Mouse (Mus musculus) embryonic facial prominence, embryonic 12.5 days (tissue): ENCODE data around the gene Steap2. TPM values are rescaled to one million over a fixed set of nuclear protein-coding genes. Genes with fewer than 3 reads are reported as not detected.
A peak's percentile ranks its signal among the peaks of the same experiment; 100 is the strongest.
"Not testable (repeated sequence)": the region's sequence is repeated elsewhere in the genome, so short reads cannot be mapped to it uniquely, and the experiment has no call there.

Experiments
- ATAC-seq: fragments of 200-750 bp; cut with Nextera tagmentation; 2 replicates; pipeline ENCODE4 v1.8.0; 2017; ENCODE audit not compliant: insufficient number of reproducible peaks, insufficient read depth, low FRiP score, low TSS enrichment
- H3K27ac ChIP-seq: fragments of 300-500 bp; sonication (generic); 2 replicates; pipeline ENCODE4 v1.5.1; 2016; ENCODE audit warnings: mild to moderate bottlenecking
- H3K27me3 ChIP-seq: fragments of 300-500 bp; sonication (generic); 2 replicates; pipeline ENCODE4 v1.6.1; 2016; ENCODE audit warnings: mild to moderate bottlenecking, moderate library complexity
- H3K36me3 ChIP-seq: fragments of 300-500 bp; sonication (generic); 2 replicates; pipeline ENCODE4 v1.6.1; 2016; ENCODE audit warnings: mild to moderate bottlenecking
- H3K4me1 ChIP-seq: fragments of 300-500 bp; sonication (generic); 2 replicates; pipeline ENCODE4 v1.6.1; 2016
- H3K4me2 ChIP-seq: fragments of 300-500 bp; sonication (generic); replicated peaks from 2 replicates; pipeline ENCODE4 v1.6.1; 2016; ENCODE audit warnings: mild to moderate bottlenecking, moderate library complexity
- H3K4me3 ChIP-seq: fragments of 300-500 bp; sonication (generic); 2 replicates; pipeline ENCODE4 v1.5.1; 2016; ENCODE audit warnings: mild to moderate bottlenecking
- H3K9ac ChIP-seq: fragments of 300-500 bp; sonication (generic); 2 replicates; pipeline ENCODE4 v1.6.1; 2016; ENCODE audit warnings: mild to moderate bottlenecking, moderate library complexity
- H3K9me3 ChIP-seq: fragments of 300-500 bp; sonication (generic); 2 replicates; pipeline ENCODE4 v1.6.1; 2016; ENCODE audit warnings: mild to moderate bottlenecking, moderate library complexity
- WGBS: fragments of 180-500 bp; shearing (Covaris S2); methylation state at CpG from one replicate; pipeline ENCODE4 v1.1.7; 2016; 5-methylcytosine and 5-hydroxymethylcytosine counted together
- polyA plus RNA-seq: library from polyadenylated mRNA; unstranded; fragments of >200 nt; fragmentation: Nextera tagmentation; extraction: Ambion mirVana; gene quantifications from 2 replicates; pipeline ENCODE4 v1.2.1, GENCODE M21; 2016

Steap2 gene
- polyA plus RNA-seq, 1 experiment from 2014 or later = 7.3 TPM

GRCm38 (mm10) chr5:5693541-5693955 lies 830 bp downstream of the Steap2 start:
- peak; percentile 77; the same call in 1 of the 2 replicates for ATAC-seq
- peak overlapping the region; percentile 54; the same call in 1 of the 2 replicates for H3K27ac ChIP-seq
- peak overlapping the region; percentile 73 for H3K4me2 ChIP-seq
- H3K36me3 ChIP-seq = no peaks in the 10 kb centered on the region
- H3K9me3 ChIP-seq = no peaks in the 10 kb centered on the region
- no peaks in the 10 kb centered on the region for H3K27me3 ChIP-seq
- WGBS = 0% methylated on average over 28 of the region's 29 CpGs
- H3K9ac ChIP-seq = peak overlapping the region; percentile 85
- no peaks in the 10 kb centered on the region for H3K4me1 ChIP-seq
- H3K4me3 ChIP-seq = peak overlapping the region; percentile 77

GRCm38 (mm10) chr5:5692167-5692738 lies 2.1 kb downstream of the Steap2 start:
- no peaks in the 10 kb centered on the region for H3K27me3 ChIP-seq
- H3K4me3 ChIP-seq = no peak overlapping the region
- H3K9ac ChIP-seq = no peak overlapping the region
- no peaks in the 10 kb centered on the region for H3K4me1 ChIP-seq
- no peaks in the 10 kb centered on the region for H3K36me3 ChIP-seq
- ATAC-seq = no peak
- H3K9me3 ChIP-seq = no peaks in the 10 kb centered on the region
- H3K27ac ChIP-seq = no peak overlapping the region
- WGBS = 55% methylated on average over 4 of the region's 4 CpGs
- no peak overlapping the region; the same call in 1 of the 2 replicates for H3K4me2 ChIP-seq

GRCm38 (mm10) chr5:5688945-5689540 lies 5.3 kb downstream of the Steap2 start:
- no peak overlapping the region for H3K27ac ChIP-seq
- H3K4me2 ChIP-seq = no peak overlapping the region
- no peaks in the 10 kb centered on the region for H3K36me3 ChIP-seq
- no peak for ATAC-seq
- H3K27me3 ChIP-seq = no peaks in the 10 kb centered on the region
- no peaks in the 10 kb centered on the region for H3K4me1 ChIP-seq
- H3K9me3 ChIP-seq = no peaks in the 10 kb centered on the region
- no peak overlapping the region for H3K4me3 ChIP-seq
- WGBS = 74% methylated on average over 8 of the region's 8 CpGs
- H3K9ac ChIP-seq = no peak overlapping the region

- no peak overlapping the region for H3K27ac ChIP-seq
Observed at GRCm38 (mm10) chr5:5688228-5688627, 6.2 kb downstream of the Steap2 start.

DNA sequence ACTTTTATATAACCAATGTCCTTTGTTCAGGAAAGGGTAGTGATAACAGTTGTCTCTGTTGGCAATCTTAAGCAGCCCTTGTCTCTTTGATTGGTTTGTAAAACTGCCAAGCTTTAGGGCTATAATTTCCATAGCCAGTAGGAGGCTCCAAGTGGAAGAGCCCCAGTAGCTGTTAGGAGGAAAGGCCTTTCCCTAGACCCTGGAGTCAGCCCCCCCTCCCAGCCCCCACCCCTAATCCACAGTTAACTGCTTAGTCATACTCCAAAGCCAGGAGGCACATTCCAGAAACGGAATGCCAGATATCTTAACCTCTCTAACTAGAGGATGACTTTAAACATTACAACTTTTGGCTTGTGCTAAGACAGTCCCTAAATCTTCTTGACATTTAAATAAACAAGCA lies 7.4 kb downstream of the Steap2 start:
- no peak overlapping the region for H3K9ac ChIP-seq
- no peaks in the 10 kb centered on the region for H3K36me3 ChIP-seq
- 0% methylated on average over 1 of the region's 1 CpGs for WGBS
- no peak overlapping the region for H3K4me2 ChIP-seq
- H3K27me3 ChIP-seq = no peaks in the 10 kb centered on the region
- no peak overlapping the region for H3K4me3 ChIP-seq
- no peak for ATAC-seq
- H3K9me3 ChIP-seq = no peaks in the 10 kb centered on the region
- no peaks in the 10 kb centered on the region for H3K4me1 ChIP-seq
- no peak overlapping the region for H3K27ac ChIP-seq

More at GRCm38 (mm10) chr5:5688228-5688627, 6.2 kb downstream of the Steap2 start:
- Histone ChIP-seq H3K4me1 (no peaks in the 10 kb centered on the region), H3K36me3 (no peaks in the 10 kb centered on the region), H3K4me2 (no peak overlapping the region), H3K9me3 (no peaks in the 10 kb centered on the region), H3K9ac (no peak overlapping the region), H3K4me3 (no peak overlapping the region), H3K27me3 (no peaks in the 10 kb centered on the region)
- no peak for ATAC-seq
- 79% methylated on average over 6 of the region's 6 CpGs for WGBS

DNA sequence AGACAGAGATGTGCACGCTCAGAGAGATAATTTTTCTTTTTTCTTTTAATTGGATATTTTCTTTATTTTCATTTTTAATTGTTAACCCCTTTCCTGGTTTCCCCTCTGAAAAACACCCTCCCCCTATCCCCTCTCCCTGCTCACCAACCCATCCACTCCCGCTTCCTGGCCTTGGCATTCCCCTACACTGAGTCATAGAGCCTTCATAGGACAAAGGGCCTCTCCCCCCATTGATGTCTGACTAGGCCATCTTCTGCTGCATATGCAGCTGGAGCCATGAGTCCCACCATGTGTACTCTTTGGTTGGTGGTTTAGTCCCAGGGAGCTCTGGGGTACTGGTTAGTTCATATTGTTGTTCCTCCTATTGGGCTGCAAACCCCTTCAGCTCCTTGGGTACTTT lies 9.4 kb downstream of the Steap2 start:
- H3K4me2 ChIP-seq, H3K4me1 ChIP-seq, H3K4me3 ChIP-seq, H3K36me3 ChIP-seq, H3K27ac ChIP-seq, H3K9ac ChIP-seq, H3K9me3 ChIP-seq, ATAC-seq, H3K27me3 ChIP-seq: not testable (repeated sequence)
- WGBS = 97% methylated on average over 2 of the region's 2 CpGs

DNA sequence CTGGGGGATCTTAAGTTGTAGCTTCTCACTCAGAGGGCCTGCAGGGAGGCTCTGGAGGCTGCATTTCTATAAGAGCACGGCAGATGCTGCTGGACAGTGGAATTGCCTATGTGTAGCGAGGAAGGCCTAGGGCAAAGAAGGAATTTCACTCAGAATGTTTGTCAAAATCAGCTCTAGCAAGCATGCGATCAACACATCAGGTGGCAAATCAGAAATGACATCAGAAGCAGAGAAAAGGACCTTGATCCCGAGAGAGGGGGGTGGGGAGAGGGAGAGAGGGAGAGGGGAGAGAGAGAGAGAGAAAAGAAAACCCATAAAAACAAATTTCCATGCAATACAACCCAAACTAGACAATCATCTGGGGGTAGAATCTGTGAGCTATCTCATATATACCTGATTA lies 11.1 kb downstream of the Steap2 start:
- Histone ChIP-seq H3K36me3 (0 out of 2 replicates have a peak, but pooled peaks cover 5% of the 10 kb centered on the region), H3K27ac (no peak overlapping the region), H3K9me3 (no peaks in the 10 kb centered on the region), H3K9ac (no peak overlapping the region), H3K4me1 (no peaks in the 10 kb centered on the region), H3K4me3 (no peak overlapping the region), H3K4me2 (no peak overlapping the region), H3K27me3 (no peaks in the 10 kb centered on the region)
- 69% methylated on average over 4 of the region's 4 CpGs for WGBS
- no peak for ATAC-seq

DNA sequence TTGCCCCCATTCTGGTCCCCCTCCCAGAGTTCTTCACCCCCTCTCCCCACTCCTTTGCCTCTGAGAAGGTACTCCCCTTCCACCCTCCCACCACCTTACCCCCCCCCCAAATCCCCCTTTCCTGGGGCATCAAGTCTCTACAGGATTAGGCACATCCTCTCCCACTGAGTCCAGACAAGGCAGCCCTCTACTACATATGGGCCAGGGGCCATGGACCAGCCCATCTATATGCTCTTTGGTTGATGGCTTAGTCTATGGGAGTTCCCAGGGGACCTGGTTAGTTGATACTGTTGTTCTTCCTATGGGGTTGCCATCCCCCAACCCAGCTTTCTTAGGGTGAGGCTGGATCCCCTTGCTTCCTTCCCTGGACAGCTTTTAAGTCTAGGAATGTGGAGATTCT lies 14.9 kb downstream of the Steap2 start:
- no peak for ATAC-seq
- H3K36me3 ChIP-seq = peaks cover 21% of the 10 kb centered on the region; the same call in 1 of the 2 replicates
- no peaks in the 10 kb centered on the region for H3K27me3 ChIP-seq
- H3K9ac ChIP-seq = no peak overlapping the region
- H3K4me3 ChIP-seq = no peak overlapping the region
- H3K4me1 ChIP-seq = no peaks in the 10 kb centered on the region
- H3K4me2 ChIP-seq = no peak overlapping the region
- H3K9me3 ChIP-seq = no peaks in the 10 kb centered on the region
- H3K27ac ChIP-seq = no peak overlapping the region

- H3K36me3 ChIP-seq = peaks cover 19% of the 10 kb centered on the region; the same call in 1 of the 2 replicates
- H3K4me3 ChIP-seq = no peak overlapping the region
- H3K9me3 ChIP-seq = no peaks in the 10 kb centered on the region
- WGBS = 88% methylated on average over 3 of the region's 3 CpGs
- H3K4me2 ChIP-seq = no peak overlapping the region
- no peak for ATAC-seq
- H3K27ac ChIP-seq = no peak overlapping the region
- H3K27me3 ChIP-seq = no peaks in the 10 kb centered on the region
- no peak overlapping the region for H3K9ac ChIP-seq
- no peaks in the 10 kb centered on the region for H3K4me1 ChIP-seq
Observed at GRCm38 (mm10) chr5:5676082-5676481, 18.3 kb downstream of the Steap2 start.

- Histone ChIP-seq H3K27ac (no peak overlapping the region), H3K4me2 (no peak overlapping the region), H3K4me1 (no peaks in the 10 kb centered on the region; the same call in 1 of the 2 replicates), H3K9ac (no peak overlapping the region), H3K9me3 (no peaks in the 10 kb centered on the region), H3K4me3 (no peak overlapping the region), H3K36me3 (0 out of 2 replicates have a peak, but pooled peaks cover 9% of the 10 kb centered on the region), H3K27me3 (no peaks in the 10 kb centered on the region)
- no peak for ATAC-seq
- WGBS = 75% methylated on average over 7 of the region's 7 CpGs
Observed at GRCm38 (mm10) chr5:5668920-5669319, 25.5 kb downstream of the Steap2 start.

DNA sequence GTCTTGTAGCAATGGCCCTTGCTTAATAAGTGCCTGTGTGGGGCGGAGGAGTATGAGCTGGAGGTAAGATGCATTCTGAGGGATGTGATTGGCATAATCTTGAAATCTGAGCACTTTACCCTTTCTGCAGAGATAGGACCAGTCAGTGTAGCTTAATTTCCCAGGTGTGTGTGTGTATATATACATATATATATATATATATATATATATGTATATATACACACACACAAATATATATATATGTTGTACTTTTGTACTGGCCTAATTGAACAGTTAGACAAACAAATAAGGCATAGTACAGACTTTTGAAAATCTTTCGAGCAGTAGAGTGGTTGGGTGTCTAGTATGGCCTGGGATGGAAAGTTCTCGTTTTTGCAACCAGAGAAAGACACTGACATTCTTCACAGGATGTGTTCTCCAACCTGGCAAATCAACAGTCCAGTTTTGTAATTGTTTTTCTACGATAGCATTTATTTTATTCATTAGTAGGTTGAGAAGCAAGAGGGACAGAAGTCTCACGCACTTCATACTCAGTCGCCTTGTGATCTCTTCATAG lies 29.9 kb downstream of the Steap2 start:
- 55% methylated on average over 6 of the region's 6 CpGs for WGBS
- 0 out of 2 replicates have a peak, but pooled peaks have one; percentile 12 for ATAC-seq

More for the DNA sequence above, 29.9 kb downstream of the Steap2 start:
- Histone ChIP-seq H3K27me3 (no peaks in the 10 kb centered on the region), H3K9me3 (no peaks in the 10 kb centered on the region), H3K27ac (no peak overlapping the region), H3K4me3 (peak overlapping the region; percentile 67), H3K36me3 (0 out of 2 replicates have a peak, but pooled peaks cover 7% of the 10 kb centered on the region), H3K4me1 (no peaks in the 10 kb centered on the region; the same call in 1 of the 2 replicates), H3K4me2 (peak overlapping the region; percentile 93), H3K9ac (peak overlapping the region; percentile 68)
